Mouse (Mus musculus) megakaryocyte, embryonic 14.5 days (primary cell): ENCODE data around the gene Prss36.

Experiments
- FLI1 ChIP-seq: IDR thresholded peaks from 2 replicates; pipeline ENCODE4 v1.6.1; 2012; ENCODE audit warnings: low read length, inconsistent platforms, mixed read lengths
- GATA1 ChIP-seq: IDR thresholded peaks from 3 replicates; pipeline ENCODE4 v1.6.1; 2012; ENCODE audit warnings: mixed read lengths, low read length, inconsistent platforms, borderline replicate concordance

DNA sequence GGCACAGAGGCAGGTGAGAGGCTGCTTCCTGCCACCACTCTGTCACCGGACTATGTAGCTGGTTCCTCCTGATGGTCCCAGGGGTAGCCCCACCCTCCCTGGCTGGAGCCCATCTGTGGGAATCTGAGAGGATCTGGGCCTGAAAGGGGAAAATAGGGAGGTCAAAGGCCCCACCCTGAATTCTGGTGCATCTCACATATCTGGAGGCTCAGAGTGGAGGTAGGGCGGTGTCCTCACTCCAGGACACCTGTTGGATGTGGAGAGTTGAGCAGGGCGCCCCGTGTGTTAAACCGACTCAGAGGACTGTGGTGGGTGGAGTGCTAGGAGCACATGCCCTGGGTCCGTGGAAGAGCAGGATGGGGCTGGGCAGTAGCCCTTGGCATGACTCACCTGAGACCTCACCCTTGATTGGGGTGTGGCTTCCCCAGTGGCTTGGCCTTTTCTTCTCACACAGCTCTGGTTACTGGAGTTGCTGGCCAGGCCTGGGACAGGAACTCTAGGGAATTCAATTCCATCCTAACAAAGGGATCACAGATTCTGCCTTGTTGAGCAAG lies at the start of gene Prss36:
- TF ChIP-seq GATA1 (no peak), FLI1 (no peak)
